Mouse (Mus musculus) limb, embryonic 11.5 days (tissue): Measurements from ENCODE around the gene Dusp10. TPM values are rescaled to one million over a fixed set of nuclear protein-coding genes. Genes with fewer than 3 reads are reported as not detected.

ENCODE experiments used
- ATAC-seq: fragments of 200-750 bp; cut with Nextera tagmentation; 2 replicates; pipeline ENCODE4 v1.8.0; 2017; ENCODE audit warnings: low read depth; ENCODE audit not compliant: insufficient number of reproducible peaks, low FRiP score, low TSS enrichment
- DNase-seq: peaks from one replicate; pipeline ENCODE4 v3.0.0-alpha.2; 2015; ENCODE audit warnings: low spot score
- H3K27ac ChIP-seq: fragments of 300-500 bp; sonication (generic); replicated peaks from 2 replicates; pipeline ENCODE4 v1.5.1; 2014; ENCODE audit warnings: low read depth, mild to moderate bottlenecking, low read length
- H3K27me3 ChIP-seq: fragments of 300-500 bp; sonication (generic); 2 replicates; pipeline ENCODE4 v1.6.1; 2014; ENCODE audit warnings: mild to moderate bottlenecking, low read length, mixed read lengths; ENCODE audit not compliant: control insufficient read depth, insufficient read depth
- H3K36me3 ChIP-seq: fragments of 300-500 bp; sonication (generic); 2 replicates; pipeline ENCODE4 v1.6.1; 2014; ENCODE audit warnings: mild to moderate bottlenecking, low read length, moderate library complexity, mixed read lengths; ENCODE audit not compliant: control insufficient read depth, insufficient read depth
- H3K4me1 ChIP-seq: fragments of 300-500 bp; sonication (generic); 2 replicates; pipeline ENCODE4 v1.6.1; 2014; ENCODE audit warnings: low read length, mixed read lengths; ENCODE audit not compliant: control insufficient read depth, insufficient read depth
- H3K4me2 ChIP-seq: fragments of 300-500 bp; sonication (generic); 2 replicates; pipeline ENCODE4 v1.6.1; 2014; ENCODE audit warnings: low read depth, mild to moderate bottlenecking, moderate library complexity; ENCODE audit not compliant: severe bottlenecking
- H3K4me3 ChIP-seq: fragments of 300-500 bp; sonication (generic); 2 replicates; pipeline ENCODE4 v1.5.1; 2014; ENCODE audit warnings: low read depth, low read length
- H3K9ac ChIP-seq: fragments of 300-500 bp; sonication (generic); 2 replicates; pipeline ENCODE4 v1.6.1; 2014; ENCODE audit warnings: mild to moderate bottlenecking, low read length
- H3K9me3 ChIP-seq: fragments of 300-500 bp; sonication (generic); 2 replicates; pipeline ENCODE4 v1.6.1; 2016; ENCODE audit warnings: low read length; ENCODE audit not compliant: control insufficient read depth
- WGBS: fragments of 180-500 bp; shearing (Covaris S2); extraction: QIAGEN DNeasy Blood & Tissue Kit; methylation state at CpG from one replicate; pipeline ENCODE4 v1.1.7; 2014; 5-methylcytosine and 5-hydroxymethylcytosine counted together
- polyA plus RNA-seq: library from polyadenylated mRNA; unstranded; fragments of >200 nt; fragmentation: Nextera tagmentation; extraction: Ambion mirVana; gene quantifications from 2 replicates; pipeline ENCODE4 v1.2.1, GENCODE M21; 2014

Gene Dusp10
- polyA plus RNA-seq, 1 experiment from 2014 or later: 4.8 TPM

DNA sequence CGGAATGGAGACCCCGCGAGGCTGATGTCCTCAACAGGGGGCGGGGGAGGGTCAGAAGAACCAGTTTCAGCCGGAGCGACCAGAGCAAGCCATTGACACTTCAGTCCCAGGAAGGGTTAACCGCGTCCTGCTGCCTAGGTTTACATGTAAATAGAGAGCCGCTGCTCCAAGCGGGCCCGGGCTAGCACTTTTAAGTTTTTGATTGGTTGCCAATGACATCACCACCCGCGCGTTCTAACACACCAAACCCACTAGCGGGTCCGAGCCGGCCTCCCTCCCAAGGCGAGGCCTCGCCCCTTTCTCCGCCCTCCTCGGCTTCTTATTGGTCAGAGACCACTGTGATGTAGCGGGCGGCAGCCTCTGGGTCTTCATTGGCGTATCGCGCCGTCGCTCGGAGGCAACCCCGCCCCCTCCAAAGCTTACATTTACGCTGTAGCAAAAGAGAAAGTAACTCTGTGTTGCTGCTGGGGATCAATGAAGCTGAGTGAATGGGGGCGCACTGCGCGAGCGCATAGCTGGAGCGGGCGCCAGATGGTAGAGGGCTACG is 21.0 kb downstream of the Dusp10 start, which contains the start of gene 1700056E22Rik:
1700056E22Rik (minus strand) TSS at position 291 of the 547 bp plus-strand sequence.
- DNase-seq (peak; percentile 99), ATAC-seq (peak; percentile 99)
- no peaks in the 10 kb centered on the region for H3K27me3 ChIP-seq
- H3K9ac ChIP-seq: peak within 1 kb of the TSS; percentile 89
- no peaks in the 10 kb centered on the region for H3K36me3 ChIP-seq
- peak within 1 kb of the TSS; percentile 75 for H3K4me3 ChIP-seq
- under 1% methylated on average over 38 of the region's 38 CpGs for WGBS
- no peaks in the 10 kb centered on the region for H3K9me3 ChIP-seq
- no peaks in the 10 kb centered on the region; the same call in 1 of the 2 replicates for H3K4me1 ChIP-seq
- peak within 1 kb of the TSS; percentile 89 for H3K27ac ChIP-seq
- peak within 1 kb of the TSS; percentile 83 for H3K4me2 ChIP-seq

GRCm38 (mm10) chr1:184034741-184035181 is 21.7 kb downstream of the Dusp10 start:
- Histone ChIP-seq H3K9ac (0 out of 2 replicates have a peak overlapping the region, but pooled peaks have one; percentile 37), H3K27ac (0 out of 2 replicates have a peak overlapping the region, but pooled peaks have one; percentile 8), H3K36me3 (no peaks in the 10 kb centered on the region), H3K4me1 (no peaks in the 10 kb centered on the region; the same call in 1 of the 2 replicates), H3K9me3 (no peaks in the 10 kb centered on the region), H3K4me2 (peak overlapping the region; percentile 77), H3K27me3 (no peaks in the 10 kb centered on the region), H3K4me3 (peak overlapping the region; percentile 45)
- peak; percentile 55 for DNase-seq
- under 1% methylated on average over 12 of the region's 12 CpGs for WGBS
- ATAC-seq: no peak

GRCm38 (mm10) chr1:184035346-184035903 is 22.3 kb downstream of the Dusp10 start:
- Histone ChIP-seq H3K36me3 (no peaks in the 10 kb centered on the region), H3K4me1 (no peaks in the 10 kb centered on the region; the same call in 1 of the 2 replicates), H3K4me3 (peak overlapping the region; percentile 45; the same call in 1 of the 2 replicates), H3K4me2 (peak overlapping the region; percentile 77), H3K9ac (0 out of 2 replicates have a peak overlapping the region, but pooled peaks have one; percentile 12), H3K27ac (no peak overlapping the region), H3K9me3 (no peaks in the 10 kb centered on the region), H3K27me3 (no peaks in the 10 kb centered on the region)
- DNase-seq (no peak), ATAC-seq (no peak)
- 18% methylated on average over 12 of the region's 12 CpGs for WGBS

DNA sequence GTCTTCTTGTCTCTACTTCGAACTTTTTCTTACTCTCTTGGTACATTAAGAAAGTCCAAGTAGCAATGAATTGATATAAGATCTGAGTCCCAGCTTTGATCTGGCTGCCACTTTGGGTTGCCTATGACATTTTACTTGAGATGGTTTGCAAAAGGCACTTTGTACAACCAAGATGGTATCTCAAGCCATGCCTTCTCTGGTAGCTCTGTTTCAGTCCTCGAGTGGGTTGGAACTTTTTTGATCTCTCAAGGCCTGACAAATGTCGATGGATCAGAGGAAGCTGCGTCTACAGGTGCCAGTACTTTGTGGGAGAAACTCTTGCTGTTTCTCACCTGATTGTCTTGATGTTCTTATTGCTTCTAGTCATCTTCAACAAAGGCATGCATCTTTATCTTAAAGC is 24.7 kb downstream of the Dusp10 start:
- no peaks in the 10 kb centered on the region for H3K27me3 ChIP-seq
- H3K4me1 ChIP-seq: peaks cover 6% of the 10 kb centered on the region
- H3K4me2 ChIP-seq: no peak overlapping the region
- H3K4me3 ChIP-seq: no peak overlapping the region
- no peak for DNase-seq
- WGBS: 83% methylated on average over 4 of the region's 4 CpGs
- H3K9ac ChIP-seq: no peak overlapping the region
- no peak for ATAC-seq
- no peak overlapping the region for H3K27ac ChIP-seq
- H3K9me3 ChIP-seq: no peaks in the 10 kb centered on the region
- no peaks in the 10 kb centered on the region for H3K36me3 ChIP-seq

DNA sequence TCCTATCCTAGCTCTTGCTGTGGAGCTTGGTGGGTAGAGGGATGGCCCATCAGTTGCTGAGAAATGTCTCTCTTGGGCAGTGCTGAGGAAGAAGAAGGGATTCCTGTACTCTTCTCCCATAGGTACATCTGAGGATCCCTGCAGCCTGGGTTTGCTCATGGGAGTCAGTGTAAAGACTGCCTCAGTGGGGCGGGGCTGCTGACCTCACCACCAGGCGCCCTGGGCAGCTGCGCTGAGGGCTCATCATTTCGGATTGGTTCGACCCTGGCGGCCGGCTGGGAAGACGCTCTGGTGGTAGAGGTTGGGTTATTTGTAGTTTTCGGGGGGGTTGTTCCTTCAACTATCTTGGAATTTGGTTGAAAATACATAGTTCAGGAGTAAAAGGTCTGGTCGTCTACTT is 26.2 kb downstream of the Dusp10 start:
- Histone ChIP-seq H3K27me3 (no peaks in the 10 kb centered on the region), H3K4me2 (no peak overlapping the region), H3K4me3 (no peak overlapping the region), H3K9me3 (no peaks in the 10 kb centered on the region), H3K36me3 (no peaks in the 10 kb centered on the region), H3K9ac (no peak overlapping the region), H3K4me1 (peaks cover 6% of the 10 kb centered on the region), H3K27ac (no peak overlapping the region)
- ATAC-seq (no peak), DNase-seq (no peak)
- WGBS: 91% methylated on average over 10 of the region's 10 CpGs

GRCm38 (mm10) chr1:184040181-184040580 is 27.1 kb downstream of the Dusp10 start:
- peaks cover 6% of the 10 kb centered on the region for H3K4me1 ChIP-seq
- H3K9me3 ChIP-seq: no peaks in the 10 kb centered on the region
- no peak overlapping the region for H3K27ac ChIP-seq
- H3K9ac ChIP-seq: no peak overlapping the region
- H3K36me3 ChIP-seq: no peaks in the 10 kb centered on the region
- no peak overlapping the region for H3K4me2 ChIP-seq
- WGBS: 81% methylated on average over 11 of the region's 11 CpGs
- ATAC-seq (no peak), DNase-seq (no peak)
- no peaks in the 10 kb centered on the region for H3K27me3 ChIP-seq
- H3K4me3 ChIP-seq: no peak overlapping the region

- H3K9me3 ChIP-seq: no peaks in the 10 kb centered on the region
- 75% methylated on average over 1 of the region's 1 CpGs for WGBS
Observed at GRCm38 (mm10) chr1:184040906-184041305, 27.8 kb downstream of the Dusp10 start.

DNA sequence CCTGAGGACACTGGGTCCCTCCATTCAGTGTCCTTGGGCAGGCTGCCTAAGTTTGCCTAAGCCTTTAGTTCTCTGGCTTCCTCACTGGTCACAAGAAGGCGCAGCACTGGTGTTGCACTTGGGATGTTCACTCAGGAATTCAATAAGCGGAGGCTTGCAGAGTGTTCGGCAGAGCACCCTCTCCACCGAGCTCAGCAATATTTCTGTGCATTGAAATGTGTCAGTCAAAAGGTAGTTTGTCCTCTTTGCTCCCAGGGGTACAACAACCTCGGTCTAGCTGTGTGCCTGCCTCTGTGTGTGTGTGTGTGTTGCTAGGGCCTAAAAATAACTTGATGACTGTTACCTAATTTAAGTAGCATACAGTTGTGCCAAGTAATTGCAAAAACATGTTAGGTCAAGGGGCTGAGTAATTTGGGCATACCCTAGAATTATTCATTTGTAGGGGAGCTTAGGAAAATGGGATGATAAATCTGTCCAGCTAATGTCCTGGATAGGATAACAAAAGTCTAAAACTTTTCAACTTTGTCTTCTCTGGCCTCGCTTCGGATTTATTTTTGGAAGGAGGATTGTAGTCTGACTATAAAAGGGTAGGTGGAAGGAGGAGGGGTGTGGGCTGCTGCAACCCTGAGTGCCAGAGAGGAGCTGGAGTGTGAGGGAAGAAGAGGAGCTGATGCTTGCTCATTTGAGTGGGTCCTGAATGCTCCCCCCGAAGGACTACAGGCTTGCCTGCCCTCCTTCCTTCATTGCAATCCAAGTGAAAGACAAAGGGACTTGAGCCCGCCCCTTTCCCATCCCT is 28.9 kb downstream of the Dusp10 start:
- H3K4me2 ChIP-seq: no peak overlapping the region
- DNase-seq (no peak), ATAC-seq (no peak)
- WGBS: 68% methylated on average over 9 of the region's 9 CpGs
- H3K9ac ChIP-seq: no peak overlapping the region
- H3K36me3 ChIP-seq: no peaks in the 10 kb centered on the region
- peaks cover 19% of the 10 kb centered on the region for H3K4me1 ChIP-seq
- no peaks in the 10 kb centered on the region for H3K9me3 ChIP-seq
- no peak overlapping the region for H3K4me3 ChIP-seq
- H3K27ac ChIP-seq: no peak overlapping the region
- no peaks in the 10 kb centered on the region for H3K27me3 ChIP-seq

More at GRCm38 (mm10) chr1:184040906-184041305, 27.8 kb downstream of the Dusp10 start:
- Histone ChIP-seq H3K36me3 (no peaks in the 10 kb centered on the region), H3K27ac (no peak overlapping the region), H3K27me3 (no peaks in the 10 kb centered on the region), H3K4me2 (no peak overlapping the region), H3K4me1 (peaks cover 11% of the 10 kb centered on the region), H3K4me3 (no peak overlapping the region), H3K9ac (no peak overlapping the region)
- DNase-seq: no peak
- no peak for ATAC-seq
